Mouse (Mus musculus) neural tube, embryonic 15.5 days (tissue): Measurements from ENCODE around the gene Hbp1. TPM values are rescaled to one million over a fixed set of nuclear protein-coding genes. Genes with fewer than 3 reads are reported as not detected.

Experiments used
- ATAC-seq: fragments of 200-750 bp; cut with Nextera tagmentation; 2 replicates; pipeline ENCODE4 v1.8.0; 2017; ENCODE audit warnings: mild to moderate bottlenecking, moderate TSS enrichment, moderate library complexity; ENCODE audit not compliant: low FRiP score
- H3K27ac ChIP-seq: fragments of 300-500 bp; sonication (generic); replicated peaks from 2 replicates; pipeline ENCODE4 v1.5.1; 2015; ENCODE audit warnings: mild to moderate bottlenecking, inconsistent platforms
- H3K27me3 ChIP-seq: fragments of 300-500 bp; sonication (generic); replicated peaks from 2 replicates; pipeline ENCODE4 v1.6.1; 2015; ENCODE audit warnings: inconsistent platforms
- H3K36me3 ChIP-seq: fragments of 300-500 bp; sonication (generic); 2 replicates; pipeline ENCODE4 v1.6.1; 2015; ENCODE audit warnings: inconsistent platforms
- H3K4me1 ChIP-seq: fragments of 300-500 bp; sonication (generic); 2 replicates; pipeline ENCODE4 v1.6.1; 2015; ENCODE audit warnings: inconsistent platforms
- H3K4me2 ChIP-seq: fragments of 300-500 bp; sonication (generic); 2 replicates; pipeline ENCODE4 v1.6.1; 2015; ENCODE audit warnings: inconsistent platforms, mild to moderate bottlenecking, moderate library complexity
- H3K4me3 ChIP-seq: fragments of 300-500 bp; sonication (generic); replicated peaks from 2 replicates; pipeline ENCODE4 v1.5.1; 2015; ENCODE audit warnings: mild to moderate bottlenecking, inconsistent platforms
- H3K9ac ChIP-seq: fragments of 300-500 bp; sonication (generic); replicated peaks from 2 replicates; pipeline ENCODE4 v1.6.1; 2015; ENCODE audit warnings: mild to moderate bottlenecking, inconsistent platforms
- H3K9me3 ChIP-seq: fragments of 300-500 bp; sonication (generic); replicated peaks from 2 replicates; pipeline ENCODE4 v1.6.1; 2016; ENCODE audit warnings: inconsistent platforms
- WGBS: fragments of 180-500 bp; shearing (Covaris S2); methylation state at CpG from one replicate; pipeline ENCODE4 v1.1.7; 2015; ENCODE audit warnings: mixed read lengths; 5-methylcytosine and 5-hydroxymethylcytosine counted together
- polyA plus RNA-seq: library from polyadenylated mRNA; unstranded; fragments of >200 nt; fragmentation: Nextera tagmentation; extraction: Ambion mirVana; gene quantifications from 2 replicates; pipeline ENCODE4 v1.2.1, GENCODE M21; 2015

The Hbp1 gene
- polyA plus RNA-seq, 1 experiment from 2014 or later = 39.1 TPM

DNA sequence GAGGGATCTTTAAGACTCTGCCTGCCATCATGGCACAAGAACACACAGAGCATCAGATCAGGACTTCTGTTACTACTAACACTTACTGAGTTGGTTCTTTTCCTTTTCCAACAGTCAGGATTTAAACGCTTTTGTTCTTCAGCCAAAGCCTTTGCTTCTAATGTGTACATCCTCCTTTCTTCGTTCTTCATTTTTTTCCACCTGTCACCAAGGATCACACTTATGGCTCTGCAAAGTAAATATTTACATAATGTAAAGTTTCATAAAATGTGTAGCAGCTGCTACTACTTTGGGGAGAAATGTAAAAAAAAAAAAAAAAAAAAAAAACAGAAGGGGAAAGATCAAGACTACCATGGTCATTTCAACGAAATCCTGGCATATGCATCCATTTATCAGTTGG, 21.8 kb downstream of the Hbp1 start:
- Histone ChIP-seq H3K27ac (no peak overlapping the region), H3K4me2 (no peak overlapping the region), H3K27me3 (no peaks in the 10 kb centered on the region), H3K4me1 (0 out of 2 replicates have a peak, but pooled peaks cover 4% of the 10 kb centered on the region), H3K9ac (no peak overlapping the region), H3K4me3 (no peak overlapping the region), H3K36me3 (peaks cover 43% of the 10 kb centered on the region), H3K9me3 (no peaks in the 10 kb centered on the region)
- WGBS = 86% methylated on average over 3 of the region's 3 CpGs
- ATAC-seq = no peak

DNA sequence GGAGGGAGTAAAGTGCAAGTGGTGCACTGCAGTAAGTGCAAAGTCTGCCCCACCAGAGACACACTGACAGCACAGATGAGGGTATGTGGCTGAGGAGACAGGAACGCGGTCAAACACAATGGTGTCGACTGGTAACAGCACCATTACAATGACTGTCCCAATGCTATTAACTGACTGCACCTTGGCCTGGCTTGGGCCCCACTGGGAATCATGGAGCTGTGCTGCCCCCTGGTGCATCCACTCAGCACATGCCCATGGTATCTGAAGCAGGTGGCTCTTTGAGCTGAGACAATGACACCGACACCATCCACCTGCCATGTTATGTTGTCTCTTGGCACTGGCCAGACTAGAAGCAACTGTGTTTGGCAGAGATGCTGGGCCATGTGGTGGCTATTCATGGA, 23.7 kb downstream of the Hbp1 start:
- Histone ChIP-seq H3K4me1 (0 out of 2 replicates have a peak, but pooled peaks cover 4% of the 10 kb centered on the region), H3K27ac (no peak overlapping the region), H3K9me3 (no peaks in the 10 kb centered on the region), H3K36me3 (peaks cover 34% of the 10 kb centered on the region), H3K27me3 (no peaks in the 10 kb centered on the region), H3K4me2 (no peak overlapping the region), H3K4me3 (no peak overlapping the region), H3K9ac (no peak overlapping the region)
- ATAC-seq = peak; percentile 90
- 19% methylated on average over 4 of the region's 4 CpGs for WGBS

DNA sequence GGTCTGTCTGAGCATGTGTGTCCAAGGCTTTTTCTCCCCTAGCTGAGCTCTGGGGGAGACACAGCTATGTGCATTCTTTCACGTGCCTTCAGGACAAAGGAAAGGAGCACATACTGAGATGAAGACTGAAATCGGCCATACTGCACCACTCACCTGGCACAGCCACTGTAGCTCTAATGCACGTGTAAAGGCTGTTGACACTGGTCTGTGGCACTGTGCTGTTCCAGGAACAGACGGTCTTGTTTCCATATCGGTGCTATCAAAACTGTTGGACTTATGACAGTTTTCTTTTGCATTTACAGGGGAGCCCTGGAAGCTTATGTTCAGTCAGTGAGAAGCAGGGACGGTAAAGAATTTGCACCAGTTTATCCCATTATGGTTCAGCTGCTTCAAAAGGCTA, 25.0 kb downstream of the Hbp1 start:
- no peak for ATAC-seq
- WGBS = 92% methylated on average over 6 of the region's 6 CpGs
- Histone ChIP-seq H3K4me2 (no peak overlapping the region), H3K27me3 (no peaks in the 10 kb centered on the region), H3K9ac (no peak overlapping the region), H3K9me3 (no peaks in the 10 kb centered on the region), H3K27ac (no peak overlapping the region), H3K4me3 (no peak overlapping the region), H3K4me1 (0 out of 2 replicates have a peak, but pooled peaks cover 4% of the 10 kb centered on the region), H3K36me3 (peaks cover 26% of the 10 kb centered on the region)

DNA sequence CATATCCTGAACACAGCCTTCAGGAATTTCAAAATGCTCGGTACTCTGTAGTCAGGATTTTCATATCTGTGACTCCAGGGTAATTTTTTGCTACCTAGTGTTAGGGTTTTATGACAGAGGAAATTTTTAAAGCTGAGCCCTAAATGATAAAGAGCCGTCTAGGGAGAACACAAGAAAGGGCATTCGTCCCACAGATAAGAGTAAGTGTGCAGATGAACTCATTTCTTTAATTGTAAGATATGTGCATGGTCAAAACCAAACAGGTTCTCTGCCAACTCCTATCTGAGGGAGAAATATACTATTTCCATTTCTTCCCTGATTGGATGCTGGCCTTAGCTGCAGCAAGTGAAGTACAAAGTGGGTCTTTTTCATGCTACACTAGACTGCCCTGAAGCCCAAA, 26.2 kb downstream of the Hbp1 start:
- Histone ChIP-seq H3K4me3 (no peak overlapping the region), H3K27ac (no peak overlapping the region), H3K36me3 (peaks cover 24% of the 10 kb centered on the region), H3K27me3 (no peaks in the 10 kb centered on the region), H3K4me1 (0 out of 2 replicates have a peak, but pooled peaks cover 4% of the 10 kb centered on the region), H3K4me2 (no peak overlapping the region), H3K9ac (no peak overlapping the region), H3K9me3 (no peaks in the 10 kb centered on the region)
- 91% methylated on average over 3 of the region's 3 CpGs for WGBS
- ATAC-seq = no peak

DNA sequence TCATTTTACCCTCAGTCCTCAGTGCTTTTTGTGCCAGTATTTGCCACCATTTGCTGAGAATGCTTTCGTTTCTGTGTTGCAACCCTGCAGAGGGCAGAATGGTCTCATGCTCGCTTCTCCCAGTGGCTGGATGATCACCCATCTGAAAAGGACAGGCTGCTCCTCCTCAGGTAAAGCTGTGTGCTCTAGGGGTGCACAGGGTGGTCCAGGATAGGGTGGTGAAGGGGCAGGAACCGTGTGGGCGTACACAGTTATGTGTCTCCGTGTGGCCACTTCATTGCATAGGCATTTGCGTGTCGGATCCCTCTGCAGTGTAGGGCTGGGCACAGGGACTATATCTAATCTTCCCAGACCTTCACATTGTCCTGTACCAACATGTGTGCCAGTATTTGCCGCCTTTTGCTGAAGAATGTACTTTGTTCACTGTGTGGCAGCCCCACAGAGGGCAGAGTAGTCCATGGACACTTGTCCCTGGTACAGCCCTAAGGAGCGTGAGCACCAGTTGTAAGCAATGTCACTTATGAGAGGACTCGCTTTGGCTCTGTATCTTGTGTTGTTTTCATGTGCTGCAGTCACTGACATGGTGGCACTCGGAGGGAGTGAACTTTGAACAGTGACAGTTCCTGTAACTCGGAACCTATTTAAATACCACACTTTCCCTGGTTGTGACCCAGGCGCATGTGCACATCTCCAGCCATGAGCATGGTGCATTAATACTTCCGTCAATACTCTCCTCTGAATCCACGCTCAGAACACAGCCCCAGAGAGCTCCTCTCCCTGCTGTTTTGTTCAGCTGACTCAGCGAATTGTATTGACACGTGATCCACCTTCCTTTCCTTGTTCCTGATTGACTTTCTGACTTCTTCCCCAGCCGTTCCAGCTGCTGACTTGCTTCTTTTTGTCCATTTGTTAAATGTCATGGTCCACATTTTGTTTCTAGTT, 29.6 kb downstream of the Hbp1 start:
- 82% methylated on average over 18 of the region's 18 CpGs for WGBS
- H3K9me3 ChIP-seq = no peaks in the 10 kb centered on the region
- ATAC-seq = peak; percentile 14

DNA sequence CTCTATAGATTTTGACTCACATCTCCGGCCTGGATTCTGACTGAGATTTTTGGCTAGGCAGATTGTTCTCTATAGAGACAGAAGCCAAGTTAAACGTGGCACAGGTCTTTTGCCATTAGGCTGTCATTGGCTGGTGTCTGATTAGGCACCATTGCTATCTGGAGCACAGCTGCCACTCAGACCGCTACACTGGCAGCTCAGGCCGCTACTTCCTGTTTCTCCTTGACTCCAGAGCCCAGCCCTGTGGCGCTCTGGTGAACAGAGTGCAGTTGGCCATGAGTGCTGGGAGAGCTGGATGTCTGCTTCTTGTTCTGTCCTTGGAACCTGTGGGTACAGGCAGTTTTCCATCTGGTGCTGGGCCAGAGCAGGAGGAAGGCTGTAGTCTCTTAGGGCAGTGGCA, 33.1 kb downstream of the Hbp1 start:
- no peaks in the 10 kb centered on the region for H3K36me3 ChIP-seq
- H3K27me3 ChIP-seq = no peaks in the 10 kb centered on the region
- no peak overlapping the region for H3K9ac ChIP-seq
- no peak overlapping the region for H3K4me3 ChIP-seq
- H3K4me1 ChIP-seq = no peaks in the 10 kb centered on the region
- no peak overlapping the region for H3K4me2 ChIP-seq
- no peak for ATAC-seq
- no peaks in the 10 kb centered on the region for H3K9me3 ChIP-seq
- WGBS = 82% methylated on average over 5 of the region's 5 CpGs
- no peak overlapping the region for H3K27ac ChIP-seq

More for the DNA sequence above, 29.6 kb downstream of the Hbp1 start:
- Histone ChIP-seq H3K9ac (no peak overlapping the region), H3K36me3 (peaks cover 10% of the 10 kb centered on the region), H3K27me3 (no peaks in the 10 kb centered on the region), H3K4me1 (no peaks in the 10 kb centered on the region), H3K4me2 (no peak overlapping the region), H3K27ac (no peak overlapping the region), H3K4me3 (no peak overlapping the region)

DNA sequence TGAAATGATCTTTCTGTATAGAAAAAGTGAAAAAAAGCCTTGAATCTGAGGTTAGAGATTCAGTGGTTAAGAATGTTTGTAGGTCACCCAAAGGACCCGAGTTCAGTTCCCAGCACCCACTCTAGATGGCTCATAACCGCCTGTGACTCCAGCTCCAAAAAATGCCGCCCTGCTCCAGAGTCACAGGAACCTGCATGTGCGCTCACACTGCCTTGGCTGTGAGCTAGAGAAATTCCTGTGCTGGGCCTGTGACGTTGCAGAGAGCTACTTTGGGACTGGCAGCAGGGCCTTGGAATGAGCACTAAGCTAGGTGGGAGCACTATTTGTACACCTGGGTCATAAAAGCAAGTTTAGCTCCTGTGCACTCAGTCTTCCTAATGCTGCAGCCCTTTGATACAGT, 33.6 kb downstream of the Hbp1 start:
- no peak overlapping the region for H3K27ac ChIP-seq
- no peaks in the 10 kb centered on the region for H3K9me3 ChIP-seq
- no peak overlapping the region for H3K4me3 ChIP-seq
- H3K4me1 ChIP-seq = no peaks in the 10 kb centered on the region
- H3K4me2 ChIP-seq = no peak overlapping the region
- no peak overlapping the region for H3K9ac ChIP-seq
- 95% methylated on average over 5 of the region's 5 CpGs for WGBS
- no peaks in the 10 kb centered on the region for H3K36me3 ChIP-seq
- no peak for ATAC-seq
- no peaks in the 10 kb centered on the region for H3K27me3 ChIP-seq

DNA sequence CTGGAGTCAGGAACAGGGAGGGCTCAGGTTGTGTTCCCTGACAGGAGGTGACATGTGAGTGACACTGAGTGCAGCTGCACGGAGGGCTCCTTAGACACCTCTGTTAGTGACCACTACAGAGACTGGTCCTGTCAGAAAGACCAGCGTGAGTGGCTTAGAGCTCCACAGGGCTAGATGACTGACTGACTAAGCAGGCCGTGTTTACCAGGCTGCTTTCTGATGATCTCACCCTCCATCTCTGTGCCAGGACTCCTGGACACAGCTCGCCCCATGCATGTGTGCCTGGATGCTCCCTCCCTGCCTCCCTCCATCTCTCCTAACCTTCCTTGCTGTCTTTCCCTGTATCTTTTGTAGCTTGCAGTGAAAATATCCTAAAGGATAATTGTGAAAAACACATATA, 36.7 kb downstream of the Hbp1 start:
- WGBS = 75% methylated on average over 4 of the region's 4 CpGs
- H3K4me3 ChIP-seq = no peak overlapping the region
- ATAC-seq = no peak
- H3K9me3 ChIP-seq = no peaks in the 10 kb centered on the region
- H3K4me1 ChIP-seq = no peaks in the 10 kb centered on the region
- no peak overlapping the region for H3K27ac ChIP-seq
- H3K4me2 ChIP-seq = no peak overlapping the region
- H3K27me3 ChIP-seq = no peaks in the 10 kb centered on the region
- no peak overlapping the region for H3K9ac ChIP-seq
- H3K36me3 ChIP-seq = no peaks in the 10 kb centered on the region

DNA sequence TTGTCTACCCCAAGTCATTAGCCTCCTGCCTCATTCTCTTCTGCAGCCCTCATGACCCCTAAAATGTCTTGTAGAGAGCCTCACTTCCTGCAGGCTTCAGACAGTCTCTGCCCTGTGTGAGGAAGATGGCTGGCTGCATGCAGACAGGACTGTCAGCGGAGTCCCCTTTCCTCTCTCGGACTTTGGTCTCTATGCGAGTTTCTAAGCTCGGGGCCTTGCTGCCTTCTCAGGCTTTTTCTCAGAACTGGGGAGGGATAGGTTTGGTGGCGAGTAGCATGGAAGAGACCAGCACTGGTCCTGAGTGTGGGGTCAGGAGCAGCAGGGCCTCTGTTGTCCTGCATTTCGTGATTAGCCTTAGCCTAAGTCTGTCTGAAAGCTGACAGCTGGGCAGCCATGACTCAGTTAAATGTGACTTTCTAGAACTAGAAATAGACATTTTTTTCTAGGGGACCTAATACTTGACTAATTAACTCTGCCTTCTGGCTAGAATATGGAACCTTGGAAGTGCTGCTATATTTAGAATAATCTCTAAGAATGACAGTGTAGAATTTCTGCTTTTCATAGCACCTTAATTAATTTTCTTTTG, 37.3 kb downstream of the Hbp1 start:
- H3K27me3 ChIP-seq = no peaks in the 10 kb centered on the region
- no peak overlapping the region for H3K4me2 ChIP-seq
- H3K4me1 ChIP-seq = no peaks in the 10 kb centered on the region
- no peak for ATAC-seq
- WGBS = 89% methylated on average over 6 of the region's 6 CpGs
- no peaks in the 10 kb centered on the region for H3K36me3 ChIP-seq
- H3K9ac ChIP-seq = no peak overlapping the region
- H3K4me3 ChIP-seq = no peak overlapping the region
- H3K27ac ChIP-seq = no peak overlapping the region
- no peaks in the 10 kb centered on the region for H3K9me3 ChIP-seq

DNA sequence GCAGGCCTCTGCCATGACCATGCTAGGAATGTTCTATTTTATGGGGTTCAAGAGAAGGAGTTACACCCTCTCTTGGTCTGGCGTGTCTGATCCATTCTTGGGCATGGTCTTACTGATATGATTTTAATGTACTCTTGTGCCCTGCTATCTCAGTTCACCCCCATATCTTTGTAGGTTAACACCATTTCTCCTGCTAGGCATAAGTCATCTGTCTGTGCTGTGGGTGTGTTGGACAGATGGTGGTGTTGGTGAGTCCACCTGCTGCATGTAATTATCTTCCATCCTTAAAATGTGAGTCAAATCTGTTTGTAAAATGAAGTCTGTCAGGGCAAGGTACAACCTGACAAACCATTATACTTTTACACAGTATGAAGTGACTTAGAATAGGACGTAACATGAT, 42.9 kb downstream of the Hbp1 start:
- Histone ChIP-seq H3K4me2 (no peak overlapping the region), H3K27me3 (no peaks in the 10 kb centered on the region), H3K9me3 (no peaks in the 10 kb centered on the region), H3K4me1 (peaks cover 10% of the 10 kb centered on the region), H3K36me3 (peaks cover 4% of the 10 kb centered on the region; the same call in 1 of the 2 replicates), H3K4me3 (no peak overlapping the region), H3K9ac (no peak overlapping the region), H3K27ac (no peak overlapping the region)
- no peak for ATAC-seq
- 92% methylated on average over 2 of the region's 2 CpGs for WGBS

DNA sequence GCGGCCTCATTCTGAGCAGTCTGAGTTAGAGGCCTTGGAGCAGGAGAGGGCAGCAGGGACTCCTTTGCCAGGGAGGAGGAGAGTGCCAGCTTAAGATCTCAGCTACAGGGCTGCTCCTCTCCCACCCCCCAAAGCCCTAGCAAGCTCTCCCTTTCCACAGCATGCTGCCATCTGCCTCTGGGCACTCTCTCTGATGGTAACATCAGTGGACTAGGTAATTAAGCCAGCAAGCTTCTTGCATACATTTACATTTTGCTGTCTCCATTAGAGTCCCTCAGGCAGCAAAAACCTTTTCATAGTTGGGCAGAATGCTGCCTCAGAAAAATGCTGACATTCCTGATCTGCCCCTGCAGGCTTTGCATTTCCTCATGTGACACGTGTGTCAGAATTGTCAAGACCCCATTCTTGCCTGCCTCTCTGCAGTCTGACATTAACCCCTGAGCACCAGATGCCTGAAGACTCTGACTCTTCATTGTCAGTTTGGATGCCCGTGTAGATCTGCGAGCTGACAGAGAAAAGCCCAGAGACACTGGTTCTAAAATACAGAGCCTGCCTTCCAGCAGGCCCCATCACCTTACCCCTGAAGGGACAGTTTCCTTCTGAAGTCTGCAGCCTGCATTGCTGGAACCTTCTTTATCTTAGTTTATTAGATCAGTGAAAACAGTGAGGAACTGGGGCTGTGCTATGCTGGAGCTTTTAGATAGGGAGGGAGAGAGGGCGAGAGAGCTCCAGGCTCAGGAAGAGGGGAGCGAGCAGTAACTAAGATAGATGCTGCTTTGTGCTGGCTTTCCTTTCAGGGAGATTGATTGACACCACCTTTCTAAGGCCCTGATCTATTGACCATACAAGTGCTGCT, 44.4 kb downstream of the Hbp1 start:
- peak overlapping the region; percentile 76 for H3K27ac ChIP-seq
- H3K9me3 ChIP-seq = no peaks in the 10 kb centered on the region
- H3K4me1 ChIP-seq = peaks cover 10% of the 10 kb centered on the region
- no peak overlapping the region for H3K4me3 ChIP-seq
- H3K36me3 ChIP-seq = peaks cover 4% of the 10 kb centered on the region; the same call in 1 of the 2 replicates
- no peaks in the 10 kb centered on the region for H3K27me3 ChIP-seq
- no peak overlapping the region for H3K4me2 ChIP-seq
- peak; percentile 80 for ATAC-seq
- no peak overlapping the region for H3K9ac ChIP-seq
- 41% methylated on average over 6 of the region's 6 CpGs for WGBS
